Mouse (Mus musculus) brain, adult 2 months (tissue): ENCODE measurements around the gene Ddx3x.
"Not testable (repeated sequence)": the region's sequence is repeated elsewhere in the genome, so short reads cannot be mapped to it uniquely, and the experiment has no call there.

Source experiments
- DNase-seq: peaks from one replicate; pipeline ENCODE4 v3.0.0; 2011; ENCODE audit warnings: low read depth, low spot score

Gene Ddx3x

GRCm38 (mm10) chrX:13281329-13282088 is 739 bp downstream of the Ddx3x start:
- DNase-seq = peak; percentile 75

DNA sequence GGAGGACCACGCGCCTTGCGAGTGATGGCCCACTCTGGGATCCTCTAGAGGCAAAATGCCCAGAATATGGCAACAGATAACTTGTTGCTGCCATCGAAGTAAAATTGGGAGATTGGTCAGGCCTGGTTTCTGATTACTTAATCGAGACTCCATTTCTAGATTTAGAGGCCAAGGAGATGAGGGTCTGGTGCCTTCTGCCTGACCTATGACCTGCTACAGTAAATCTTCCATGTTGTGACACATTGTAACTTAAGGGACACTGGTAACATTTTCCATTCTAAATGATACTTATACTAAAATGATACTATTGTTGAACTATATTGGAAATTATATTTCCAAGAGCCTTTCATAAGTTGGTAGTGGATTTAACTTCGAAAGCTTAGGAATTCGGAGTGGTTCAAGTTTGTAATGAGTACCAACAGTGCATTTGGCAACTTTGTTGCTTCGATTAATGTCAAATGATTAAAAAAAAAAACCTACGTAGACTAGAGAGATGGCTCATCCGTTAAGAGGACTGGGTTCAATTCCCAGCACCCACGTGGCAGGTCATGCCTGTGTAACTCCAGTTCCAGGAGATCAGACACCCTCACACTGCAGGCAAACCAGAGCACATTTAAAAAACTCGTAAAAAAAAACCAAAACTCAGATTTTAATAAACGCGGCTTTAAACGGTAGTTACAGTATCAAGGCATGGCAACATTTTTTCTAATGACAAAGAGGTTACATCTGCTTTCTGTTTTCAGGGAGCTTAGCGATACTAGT is 1.5 kb downstream of the Ddx3x start:
- DNase-seq = no peak

- DNase-seq = no peak
Observed at GRCm38 (mm10) chrX:13285772-13286171, 5.0 kb downstream of the Ddx3x start.

DNA sequence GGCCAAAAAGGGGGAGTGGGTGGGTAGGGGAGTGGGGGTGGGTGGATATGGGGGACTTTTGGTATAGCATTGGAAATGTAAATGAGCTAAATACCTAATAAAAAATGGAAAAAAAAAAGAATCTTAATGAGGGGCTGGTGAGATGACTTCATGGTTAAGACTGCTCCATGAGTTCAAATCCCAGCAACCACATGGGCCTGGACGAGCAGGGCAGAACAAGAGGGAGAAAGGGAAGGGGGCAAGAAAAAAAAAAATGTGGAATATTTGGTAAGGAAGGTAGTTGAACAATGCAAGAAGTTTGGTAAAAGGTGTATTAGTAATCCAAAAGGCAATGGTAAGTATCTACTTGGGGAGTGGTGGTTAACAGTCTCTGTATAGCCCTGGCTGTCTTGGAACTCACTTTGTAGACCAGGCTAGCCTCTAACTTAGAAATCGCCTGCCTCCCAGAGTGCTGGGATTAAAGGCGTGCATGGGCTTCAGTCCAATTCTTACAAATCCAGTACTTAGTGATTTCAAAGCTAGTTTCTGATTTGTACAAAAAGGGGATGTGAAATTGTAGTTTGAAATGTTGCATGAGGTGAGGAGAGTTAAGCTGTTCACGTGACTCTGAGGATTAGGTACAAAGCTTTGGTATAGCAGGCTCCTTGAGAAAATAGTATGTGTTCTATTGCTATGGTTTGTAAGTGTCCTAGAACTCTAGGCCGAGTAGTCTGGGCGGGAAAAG is 13.9 kb downstream of the Ddx3x start:
- DNase-seq = no peak

- DNase-seq = no peak
Observed at GRCm38 (mm10) chrX:13295229-13295571, 14.4 kb downstream of the Ddx3x start.

- DNase-seq = not testable (repeated sequence)
Observed at GRCm38 (mm10) chrX:13296241-13296640, 15.5 kb downstream of the Ddx3x start.

DNA sequence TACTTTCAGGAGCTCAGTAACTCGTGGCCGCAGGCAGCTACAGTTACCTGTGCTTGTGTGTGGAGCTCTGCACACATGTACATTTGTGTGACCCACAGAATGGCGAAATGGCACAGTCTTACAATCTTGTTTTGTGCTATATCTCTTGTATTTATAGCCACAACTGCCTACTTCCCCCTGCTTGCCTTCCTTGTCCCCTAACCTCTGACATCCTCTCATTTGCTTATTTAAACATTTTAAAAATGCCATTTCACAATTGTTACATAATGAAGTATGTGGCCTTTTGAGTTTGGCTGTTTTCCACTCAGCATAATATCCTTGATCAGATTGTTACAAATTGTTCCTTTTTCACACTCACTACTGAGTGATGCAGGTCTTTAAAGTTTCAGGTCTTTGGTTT is 25.4 kb downstream of the Ddx3x start:
- DNase-seq = no peak

DNA sequence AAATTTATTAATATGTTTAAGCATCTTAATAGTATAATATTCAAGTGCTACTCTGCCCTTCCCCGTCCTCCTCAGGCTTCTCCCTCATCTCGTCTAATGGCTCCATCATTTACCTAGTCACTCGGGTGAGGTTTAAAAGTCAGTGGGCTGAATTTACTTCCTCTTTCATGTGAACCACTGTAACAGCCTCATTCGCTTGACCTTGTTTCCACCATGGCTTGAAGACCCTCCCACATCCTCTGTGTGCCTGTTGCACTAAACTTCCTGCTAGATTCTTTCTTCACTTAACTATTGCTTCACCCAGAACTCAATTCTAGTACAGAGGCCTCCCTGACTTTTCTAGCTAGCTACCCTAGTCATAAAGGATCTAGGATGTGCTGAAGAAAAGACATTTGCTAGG is 30.6 kb downstream of the Ddx3x start:
- no peak for DNase-seq

GRCm38 (mm10) chrX:13329611-13330010 is 48.8 kb downstream of the Ddx3x start:
- no peak for DNase-seq
